Mouse (Mus musculus) embryo, embryonic 10 days (tissue): Measurements from ENCODE around the gene Pcdh9.
"Not testable (repeated sequence)": the region's sequence is repeated elsewhere in the genome, so short reads cannot be mapped to it uniquely, and the experiment has no call there.

Experiments
- DNase-seq: peaks from one replicate; pipeline ENCODE4 v3.0.0-alpha.2; 2015; ENCODE audit warnings: low spot score

Pcdh9 gene

GRCm38 (mm10) chr14:93380757-93381156 is 509.7 kb downstream of the Pcdh9 start:
- no peak for DNase-seq

DNA sequence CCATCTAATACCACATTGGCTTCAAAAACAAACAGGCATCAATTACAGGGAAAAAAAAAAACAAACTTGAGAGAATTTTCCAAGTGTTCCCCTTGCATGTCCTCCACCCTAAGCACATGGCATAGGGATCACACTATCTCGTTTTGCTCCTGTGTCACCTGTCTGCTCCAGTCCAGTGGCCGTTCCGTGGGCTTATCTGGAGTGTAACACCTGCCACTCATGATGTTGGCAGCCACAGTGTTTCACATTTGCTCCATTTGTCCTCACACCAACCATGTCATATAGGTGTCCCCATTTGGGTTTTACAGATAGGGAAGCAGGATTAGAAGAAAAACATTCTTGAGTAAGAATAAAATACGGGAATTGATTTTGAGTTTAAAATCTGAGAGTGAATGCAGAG is 514.3 kb downstream of the Pcdh9 start:
- DNase-seq: no peak

DNA sequence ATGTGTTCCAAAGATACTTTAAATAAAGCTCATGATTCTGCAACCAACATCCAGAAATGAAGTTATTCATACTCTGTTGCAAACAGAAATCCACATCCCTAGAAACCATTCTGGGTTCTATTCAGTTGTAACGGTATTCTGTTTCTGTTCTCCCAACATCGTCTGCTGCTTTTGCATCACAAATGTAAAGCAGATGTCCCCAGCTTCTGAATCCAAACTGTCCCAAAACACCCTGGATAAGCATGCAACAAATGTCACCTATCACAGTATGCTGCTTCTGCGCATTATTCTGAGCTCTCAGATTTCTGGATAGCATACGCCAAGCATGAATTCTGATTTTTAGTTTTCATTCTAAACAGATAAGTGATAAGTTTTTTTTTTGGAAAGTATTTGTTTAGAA is 516.3 kb downstream of the Pcdh9 start:
- no peak for DNase-seq

DNA sequence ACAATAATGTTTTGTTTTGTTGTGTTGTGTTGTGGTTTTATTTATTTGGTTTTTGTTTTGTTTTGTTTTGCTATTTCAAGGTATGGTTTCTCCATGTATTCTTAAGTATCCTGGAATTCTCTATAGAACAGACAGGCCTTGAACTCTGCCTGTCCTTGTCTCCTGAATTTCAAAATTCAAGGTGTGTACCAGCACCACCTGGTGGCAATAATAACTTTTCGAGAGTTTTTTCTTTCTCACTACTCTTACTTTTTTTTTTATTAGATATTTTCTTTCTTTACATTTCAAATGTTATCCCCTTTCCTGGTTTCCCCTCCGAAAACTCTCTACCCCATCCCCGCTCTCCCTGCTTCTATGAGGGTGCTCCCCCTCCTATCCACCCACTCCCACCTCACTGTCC is 536.3 kb downstream of the Pcdh9 start:
- no peak for DNase-seq

- DNase-seq: peak; percentile 37
These were observed 539.6 kb downstream of the Pcdh9 start for GRCm38 (mm10) chr14:93350906-93351305.

GRCm38 (mm10) chr14:93349166-93349565 is 541.3 kb downstream of the Pcdh9 start:
- no peak for DNase-seq

- DNase-seq: no peak
These were observed 543.4 kb downstream of the Pcdh9 start for GRCm38 (mm10) chr14:93347031-93347430.

GRCm38 (mm10) chr14:93342781-93343180 is 547.7 kb downstream of the Pcdh9 start:
- DNase-seq: no peak

DNA sequence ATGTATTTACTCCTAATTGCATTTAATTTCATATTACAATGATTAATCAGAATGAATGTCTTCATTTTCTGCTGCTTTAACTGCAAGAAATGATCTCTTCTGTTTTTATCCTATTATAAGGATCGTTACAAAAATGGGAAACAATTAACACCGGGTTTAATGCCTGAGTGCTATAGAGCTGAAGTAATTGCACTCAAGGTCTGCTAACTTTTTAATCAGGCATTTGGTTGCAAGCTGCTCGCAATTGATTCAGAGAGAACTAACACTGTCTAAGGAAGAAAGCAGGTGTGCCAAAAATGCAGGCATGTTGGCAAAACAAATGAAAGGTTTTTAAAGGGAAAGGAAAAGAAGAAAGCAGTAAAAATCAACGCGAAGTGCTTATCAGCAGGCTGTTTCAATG is 549.1 kb downstream of the Pcdh9 start:
- DNase-seq: no peak

DNA sequence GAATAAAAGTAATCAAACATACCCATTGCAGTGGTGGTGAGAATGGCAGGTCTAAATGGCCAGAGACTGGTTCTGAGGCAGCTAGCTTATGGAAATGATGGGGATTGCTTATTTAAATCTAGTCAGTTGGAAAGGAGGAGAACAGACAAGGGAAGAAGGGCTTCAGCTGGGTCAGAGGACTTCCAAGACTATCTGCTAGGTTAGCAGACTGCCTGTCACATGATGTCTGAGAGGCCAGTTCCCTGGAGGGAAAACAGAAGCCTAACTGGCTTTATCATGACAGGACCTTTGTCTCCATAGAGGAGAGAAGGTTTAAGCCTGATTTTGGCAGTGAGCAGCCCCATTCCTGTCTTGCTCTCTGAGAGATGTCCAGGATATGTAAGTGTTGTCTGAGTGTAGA is 561.2 kb downstream of the Pcdh9 start:
- DNase-seq: peak; percentile 6

DNA sequence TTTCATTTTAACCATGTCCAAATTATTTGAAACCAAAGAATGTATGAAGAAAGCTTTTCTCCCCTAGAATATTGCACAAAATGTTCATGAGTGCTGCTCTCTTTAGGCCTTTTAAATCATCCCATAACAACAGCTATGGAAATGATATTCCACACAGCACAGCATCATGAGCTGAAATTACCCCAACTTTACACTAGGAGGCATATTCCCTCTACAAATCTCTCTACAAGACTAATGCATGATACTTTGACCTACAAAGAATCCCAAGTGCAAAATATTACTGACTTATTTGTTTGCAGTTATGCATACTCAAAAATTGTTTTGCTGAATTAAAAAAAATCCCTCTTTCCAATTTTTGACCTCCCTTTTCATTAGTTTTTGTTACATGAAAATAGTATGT is 573.1 kb downstream of the Pcdh9 start:
- DNase-seq: peak; percentile 36

- no peak for DNase-seq
These were observed 602.1 kb downstream of the Pcdh9 start for GRCm38 (mm10) chr14:93288361-93288760.

DNA sequence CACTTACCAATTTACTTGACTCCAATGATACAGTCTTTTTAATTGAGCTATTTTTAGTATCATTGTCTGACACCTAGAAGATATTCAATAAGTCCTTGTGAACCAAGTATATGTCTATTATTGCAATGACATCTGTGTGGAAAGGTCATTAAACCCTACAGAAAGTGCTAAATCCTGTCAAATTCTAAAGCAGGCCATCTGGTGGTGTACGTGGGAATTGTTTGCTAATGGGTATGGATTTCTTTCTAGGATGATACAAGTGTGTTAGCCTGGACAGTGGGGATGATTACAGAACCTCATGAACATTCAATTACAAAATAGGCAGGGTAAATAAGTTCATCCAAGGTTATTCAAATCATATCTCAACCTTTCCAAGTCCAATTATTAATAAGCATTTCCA is 602.8 kb downstream of the Pcdh9 start:
- peak; percentile 45 for DNase-seq

DNA sequence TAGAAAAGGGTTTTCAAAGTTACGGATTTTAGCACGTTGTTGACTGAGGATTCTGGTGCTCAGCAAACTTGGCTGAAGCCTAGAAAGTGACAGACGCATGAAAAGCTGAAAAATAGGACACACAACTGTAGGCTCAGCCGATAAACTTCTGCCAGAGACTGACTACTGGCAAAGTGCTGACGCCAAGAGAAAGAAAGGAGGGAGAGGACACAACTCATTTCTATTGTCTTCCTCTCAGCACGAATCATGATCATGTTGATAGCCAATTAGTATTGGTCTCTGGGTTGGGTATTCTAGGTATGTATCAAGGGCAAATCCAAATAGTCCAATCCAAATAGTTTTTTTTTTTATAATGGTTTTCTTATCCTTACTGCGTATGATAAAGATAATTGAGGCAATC is 605.3 kb downstream of the Pcdh9 start:
- no peak for DNase-seq

GRCm38 (mm10) chr14:93284009-93284408 is 606.5 kb downstream of the Pcdh9 start:
- no peak for DNase-seq

DNA sequence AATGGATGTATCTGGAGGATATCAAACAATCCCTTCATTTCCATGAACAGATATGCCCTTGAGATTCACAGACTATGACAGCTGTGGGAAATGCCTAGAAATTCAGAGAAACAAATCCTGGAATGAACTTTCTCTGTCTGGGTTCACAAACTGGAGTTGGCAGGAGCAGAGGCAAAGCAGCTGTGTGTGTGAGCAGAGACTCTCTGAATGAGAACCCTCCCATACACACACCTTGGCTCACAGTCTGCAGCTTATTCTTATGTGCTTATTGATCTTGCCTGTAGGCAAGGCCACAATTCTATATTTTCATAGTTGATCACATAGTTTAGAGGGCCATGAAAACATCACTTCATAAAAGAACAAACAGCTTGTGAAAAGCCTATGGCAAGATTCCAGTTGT is 614.8 kb downstream of the Pcdh9 start:
- DNase-seq: no peak

DNA sequence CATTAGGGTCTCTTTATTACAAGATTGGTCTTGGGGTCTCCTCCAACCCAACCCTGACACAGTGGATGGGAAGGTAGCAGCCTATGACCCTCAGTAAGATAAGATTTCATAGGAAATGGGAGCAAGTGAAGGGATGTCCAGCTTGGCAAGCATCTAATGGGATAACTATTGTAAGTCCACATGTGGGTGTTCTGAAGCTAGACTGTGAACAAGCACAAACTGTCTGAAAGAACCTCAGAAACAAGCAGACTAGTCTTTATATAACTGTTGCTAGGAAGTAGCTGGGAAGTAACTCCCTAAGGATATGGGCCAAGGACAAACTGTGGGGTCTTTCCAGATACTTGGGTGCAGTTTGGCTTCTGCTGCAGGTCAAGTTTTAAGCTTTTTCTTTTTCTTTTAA is 615.7 kb downstream of the Pcdh9 start:
- DNase-seq: no peak

DNA sequence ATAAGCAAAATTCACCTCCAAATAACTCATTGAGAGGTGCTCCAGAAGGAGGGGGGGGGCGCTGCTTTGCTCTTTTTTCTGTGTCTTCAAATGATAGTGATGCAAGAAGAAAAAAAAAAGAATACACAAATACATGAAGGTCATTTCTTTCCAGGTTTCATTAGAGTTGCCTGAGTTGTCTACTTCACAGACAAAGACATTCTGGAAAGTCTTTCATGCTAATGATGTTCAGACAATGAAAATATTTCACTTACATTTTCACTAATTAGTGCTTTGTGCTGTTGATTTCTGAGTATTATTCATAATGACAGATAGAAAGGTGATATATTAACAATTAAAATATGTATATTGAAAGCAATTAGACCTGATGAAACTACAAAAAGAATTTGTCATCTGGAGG is 637.1 kb downstream of the Pcdh9 start:
- DNase-seq: no peak

DNA sequence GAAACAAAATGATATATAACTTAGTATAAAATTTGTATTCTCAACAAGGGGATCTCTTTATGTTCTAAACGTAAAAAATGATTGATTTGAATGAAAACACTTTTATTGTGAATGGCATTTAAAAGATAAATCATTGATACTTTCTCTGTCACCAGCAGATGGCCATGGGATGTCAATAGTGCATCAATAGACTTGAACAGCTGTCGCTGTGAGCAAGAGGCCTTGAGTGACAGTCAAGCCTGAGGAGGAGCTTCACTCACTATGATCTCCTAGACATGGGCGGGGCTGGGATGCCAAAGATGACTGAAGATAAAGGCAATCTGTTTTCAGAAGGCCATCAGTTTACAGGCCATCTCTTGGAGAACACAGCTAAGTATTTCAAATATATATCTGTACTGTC is 650.2 kb downstream of the Pcdh9 start:
- no peak for DNase-seq

DNA sequence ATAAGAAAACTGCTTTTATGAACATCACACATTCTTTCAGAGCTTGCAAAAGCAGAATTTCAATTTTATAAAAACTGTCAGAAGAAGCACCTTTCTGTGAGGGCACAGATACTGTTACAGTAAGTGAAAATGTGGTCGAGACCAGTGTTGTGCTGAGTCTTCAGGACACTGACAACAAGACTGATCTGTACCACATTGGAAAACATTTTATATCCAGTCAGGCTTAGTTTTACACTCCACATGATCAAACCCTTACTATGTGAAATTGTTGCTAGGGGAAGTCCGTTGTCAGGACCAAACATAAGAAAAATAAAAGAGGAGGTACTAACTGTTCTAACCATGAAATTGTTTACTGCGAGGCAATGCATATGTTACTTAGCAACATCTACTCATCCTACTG is 656.1 kb downstream of the Pcdh9 start:
- DNase-seq: no peak

GRCm38 (mm10) chr14:93233599-93233998 is 656.9 kb downstream of the Pcdh9 start:
- no peak for DNase-seq

DNA sequence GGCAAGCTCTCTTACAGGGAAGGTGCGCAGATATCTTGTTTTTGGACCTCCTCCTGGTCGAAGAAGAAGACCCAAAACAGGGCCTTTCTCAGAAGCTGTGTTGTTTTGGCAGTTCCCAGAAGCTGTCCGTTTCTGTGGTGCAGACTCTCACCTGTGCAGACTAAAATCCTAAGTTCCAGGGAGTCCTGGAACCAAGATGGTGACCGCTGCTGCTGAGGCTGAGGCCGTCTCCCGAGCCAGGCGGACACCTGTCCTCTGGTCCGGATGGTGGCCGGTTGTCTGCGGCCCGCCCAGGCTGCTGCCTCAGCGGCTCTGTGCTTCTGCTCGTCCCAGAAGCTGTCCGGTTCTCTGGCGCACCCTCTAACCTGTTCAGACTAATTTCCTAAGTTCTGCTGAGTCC is 675.6 kb downstream of the Pcdh9 start:
- not testable (repeated sequence) for DNase-seq

GRCm38 (mm10) chr14:93199791-93200190 is 690.7 kb downstream of the Pcdh9 start:
- no peak for DNase-seq

DNA sequence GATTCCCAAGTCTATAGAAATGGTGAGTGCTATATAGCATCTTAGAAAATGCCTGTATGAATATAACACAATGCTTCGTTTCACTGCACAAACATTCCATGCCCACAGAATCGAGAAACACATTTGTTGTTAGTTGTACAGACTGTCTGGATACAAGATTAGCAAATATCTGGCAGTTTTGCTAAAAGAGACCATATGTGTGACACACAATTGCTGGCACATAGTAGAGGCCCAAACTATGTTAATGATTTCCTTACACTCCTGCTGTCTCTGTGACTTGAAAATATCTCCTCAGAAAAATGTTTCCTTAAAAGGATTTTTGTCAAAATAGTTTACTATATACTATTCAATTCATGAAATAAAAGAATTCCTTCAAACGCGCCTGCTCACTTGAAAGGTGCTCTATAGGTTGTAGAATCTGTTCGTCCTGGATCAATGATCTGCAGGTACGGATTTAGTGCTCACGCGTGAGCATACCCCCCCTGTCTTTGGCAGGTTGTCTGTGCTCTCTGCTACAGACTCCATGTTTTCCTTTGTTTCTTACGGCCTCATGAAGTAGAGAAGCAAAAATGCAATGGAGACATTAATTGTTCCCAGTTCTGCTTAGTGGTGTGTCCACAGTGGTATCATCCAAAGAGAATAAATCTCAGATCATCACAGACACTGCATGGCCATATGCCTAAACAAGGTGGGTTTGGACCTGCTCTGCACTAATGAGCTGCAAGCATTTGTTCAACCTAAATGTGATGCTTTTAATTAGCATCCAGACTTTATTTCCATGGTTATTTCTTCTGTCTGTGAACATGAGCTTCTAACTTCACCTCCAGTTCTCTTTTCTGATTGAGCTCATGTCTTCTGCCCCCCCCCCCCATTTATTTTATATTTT is 707.6 kb downstream of the Pcdh9 start:
- no peak for DNase-seq
